Mouse (Mus musculus) ES-E14 (cell line): Measurements from ENCODE around the gene Skap2.

Experiments
- CHD2 ChIP-seq: IDR thresholded peaks from 2 replicates; pipeline ENCODE4 v1.6.1; 2014; ENCODE audit warnings: mild to moderate bottlenecking, low read depth, low read length, inconsistent platforms
- HCFC1 ChIP-seq: IDR thresholded peaks from 2 replicates; pipeline ENCODE4 v1.6.1; 2012; ENCODE audit warnings: low read length, inconsistent platforms, borderline replicate concordance; ENCODE audit not compliant: insufficient read depth
- MAFK ChIP-seq: IDR thresholded peaks from 2 replicates; pipeline ENCODE4 v1.6.1; 2014; ENCODE audit warnings: mild to moderate bottlenecking, low read depth, low read length, inconsistent platforms; ENCODE audit not compliant: insufficient read depth
- ZC3H11A ChIP-seq: IDR thresholded peaks from 2 replicates; pipeline ENCODE4 v1.6.1; 2012; ENCODE audit warnings: low read depth, mild to moderate bottlenecking, inconsistent platforms, low read length, borderline replicate concordance
- ZNF384 ChIP-seq: IDR thresholded peaks from 2 replicates; pipeline ENCODE4 v1.6.1; 2012; ENCODE audit warnings: low read depth, low read length, inconsistent platforms

DNA sequence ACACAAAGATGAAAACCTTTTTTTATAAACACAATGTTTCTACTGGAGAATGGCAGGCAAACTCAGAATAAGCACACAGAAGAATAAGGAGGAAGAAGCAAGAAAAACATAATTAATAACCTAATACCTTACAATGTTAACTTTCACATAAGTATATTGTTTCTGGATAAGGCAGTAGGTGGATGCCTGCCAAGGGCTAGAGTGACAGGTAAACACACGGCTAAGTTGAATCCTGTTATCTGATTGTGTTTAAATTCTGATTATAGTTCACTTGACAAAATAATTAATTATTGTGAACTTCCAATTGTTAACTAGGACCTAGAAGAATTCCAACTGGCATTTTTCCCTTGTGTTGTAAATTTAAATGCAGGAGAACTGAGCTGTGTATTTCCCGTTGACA, 138.3 kb downstream of the Skap2 start:
- TF ChIP-seq ZNF384 (no peak), MAFK (no peak), CHD2 (no peak), ZC3H11A (no peak), HCFC1 (no peak)
